Mouse (Mus musculus): Measurements from ENCODE around the gene Fbxo5.

DNA sequence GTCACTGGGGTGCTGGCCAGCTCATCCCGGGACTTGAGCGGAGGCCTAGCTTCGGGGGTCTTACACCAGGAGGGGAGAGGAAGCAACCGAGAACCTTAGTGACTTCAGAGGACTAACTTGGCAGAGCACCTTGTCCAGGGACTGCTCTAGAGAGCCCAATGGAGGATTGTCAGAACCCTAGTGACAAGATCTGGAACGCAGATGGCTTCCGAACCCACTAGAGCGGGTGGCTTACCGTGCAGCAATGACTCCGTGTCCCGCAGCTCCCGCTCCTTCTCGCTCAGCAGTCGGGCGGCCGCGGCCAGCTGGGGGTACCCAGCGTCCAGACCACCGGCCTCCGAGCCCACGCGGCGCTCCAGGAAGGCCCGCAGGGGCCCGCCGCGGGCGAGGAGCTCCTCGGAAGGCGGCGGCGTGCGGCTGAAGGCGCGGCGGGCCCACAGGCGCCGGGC, 17.9 kb upstream of the Fbxo5 start:
- TF ChIP-seq POLR2A (IDR thresholded peaks at IDR 0.05; ENCODE audit: low read depth, low read length) (no peak), CTCF (IDR thresholded peaks at IDR 0.05; ENCODE audit: extremely low read depth, insufficient read length, insufficient replicate concordance, low read depth, low read length) (no peak)
